Mouse (Mus musculus) right cerebral cortex, adult 2 months (tissue): ENCODE measurements at regions not wholly inside any gene's neighbourhood (a gene's known extent, or its start where the extent isn't known, plus 50 kb on each side); places are given as distances from the start of the nearest gene placed in this dataset.
A peak's percentile ranks its signal among the peaks of the same experiment; 100 is the strongest.

Experiments used
- DNase-seq, 2 experiments: peaks; one replicate each; pipeline ENCODE4 v3.0.0; 2021 to 2022; ENCODE audit warnings: low spot score in 2 of 2

- no peak for DNase-seq
Measured at GRCm38 (mm10) chr9:46468306-46468705, 148.5 kb upstream of the 4931429L15Rik start.

- no peak for DNase-seq
Measured at GRCm38 (mm10) chr9:46467671-46468070, 147.9 kb upstream of the 4931429L15Rik start.

- DNase-seq, result no peak
Measured at GRCm38 (mm10) chr9:46462681-46463080, 142.9 kb upstream of the 4931429L15Rik start.

GRCm38 (mm10) chr9:46457945-46458344, 138.2 kb upstream of the 4931429L15Rik start:
- DNase-seq, result no peak

- no peak for DNase-seq
Measured at GRCm38 (mm10) chr9:46454807-46455610, 135.2 kb upstream of the 4931429L15Rik start.

GRCm38 (mm10) chr9:46443191-46444095, 123.7 kb upstream of the 4931429L15Rik start:
- no peak for DNase-seq

GRCm38 (mm10) chr9:46442739-46443181, 123.0 kb upstream of the 4931429L15Rik start:
- DNase-seq, result no peak

GRCm38 (mm10) chr9:46440226-46440625, 120.4 kb upstream of the 4931429L15Rik start:
- no peak for DNase-seq

- DNase-seq, result peak; percentile 87 to 90
Measured at GRCm38 (mm10) chr9:46434700-46435099, 114.9 kb upstream of the 4931429L15Rik start.

- DNase-seq, result no peak
Measured at GRCm38 (mm10) chr9:46433716-46434115, 113.9 kb upstream of the 4931429L15Rik start.

GRCm38 (mm10) chr9:46431053-46431452, 111.3 kb upstream of the 4931429L15Rik start:
- no peak for DNase-seq

GRCm38 (mm10) chr9:46423184-46423967, 103.6 kb upstream of the 4931429L15Rik start:
- no peak for DNase-seq

GRCm38 (mm10) chr9:46421688-46422274, 102.0 kb upstream of the 4931429L15Rik start:
- no peak for DNase-seq

GRCm38 (mm10) chr9:46411686-46412085, 91.9 kb upstream of the 4931429L15Rik start:
- DNase-seq, result no peak

- no peak for DNase-seq
Measured at GRCm38 (mm10) chr9:46408776-46409175, 89.0 kb upstream of the 4931429L15Rik start.

- no peak for DNase-seq
Measured at GRCm38 (mm10) chr9:46406606-46407005, 86.8 kb upstream of the 4931429L15Rik start.

- no peak for DNase-seq
Measured at GRCm38 (mm10) chr9:46396591-46396990, 76.8 kb upstream of the 4931429L15Rik start.

- peak in 1 of 2 experiments; percentile 24 for DNase-seq
Measured at GRCm38 (mm10) chr9:46395156-46395765, 75.5 kb upstream of the 4931429L15Rik start.

GRCm38 (mm10) chr9:46394239-46394638, 74.5 kb upstream of the 4931429L15Rik start:
- no peak for DNase-seq

- DNase-seq, result peak; percentile 59 to 66
Measured at GRCm38 (mm10) chr9:46392641-46393321, 73.0 kb upstream of the 4931429L15Rik start.
